Mouse (Mus musculus): Measurements from ENCODE around the gene Slc38a5. TPM values are rescaled to one million over a fixed set of nuclear protein-coding genes. Genes with fewer than 3 reads are reported as not detected.
"Not testable (repeated sequence)": the region's sequence is repeated elsewhere in the genome, so short reads cannot be mapped to it uniquely, and the experiment has no call there.

Slc38a5 gene
- polyA plus RNA-seq, 1 experiment from 2014 or later, result 27.9 TPM

DNA sequence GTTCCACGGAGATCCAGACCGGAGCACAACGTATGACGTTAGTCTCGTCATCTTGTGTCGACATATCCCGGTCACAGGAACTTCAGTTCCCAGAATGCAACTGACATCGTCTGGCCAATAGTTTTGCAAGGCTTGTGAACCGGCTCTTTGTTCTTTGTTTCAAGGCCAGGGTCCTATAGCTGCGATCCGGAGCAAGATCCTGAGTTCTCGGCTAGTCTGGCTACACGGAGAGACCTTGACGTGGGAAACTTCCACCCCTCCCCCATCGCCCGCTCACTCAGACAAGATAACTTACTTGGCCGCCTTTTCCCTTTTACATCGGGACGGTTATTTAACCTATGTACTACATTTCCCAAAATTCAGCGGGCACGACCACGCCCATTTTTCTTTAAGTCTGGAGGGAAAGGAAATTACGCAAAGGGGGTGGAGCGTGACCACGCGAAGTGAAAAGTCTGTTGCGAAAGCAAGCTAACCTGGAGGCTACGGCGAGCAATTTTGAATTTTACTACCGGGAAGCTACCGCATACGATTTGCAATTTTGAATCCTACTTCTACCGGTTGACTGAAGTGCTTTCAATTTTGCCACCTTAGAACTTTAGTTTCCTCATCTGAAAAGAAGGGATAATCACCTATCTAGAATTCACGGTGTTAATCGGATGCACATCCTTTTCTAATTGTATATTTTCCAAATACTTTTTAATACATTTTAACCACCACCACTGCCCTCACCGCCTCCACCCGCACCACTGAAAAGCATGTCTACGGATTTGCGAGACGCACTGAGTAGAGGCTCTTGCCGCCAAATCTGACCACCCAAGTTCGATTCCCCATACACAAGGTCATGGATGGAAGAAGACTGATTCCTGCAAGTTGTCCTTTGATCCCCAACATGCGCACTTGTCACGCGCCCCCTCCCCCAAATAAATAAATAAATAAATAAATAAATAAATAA lies 18.3 kb upstream of the Slc38a5 start, which contains the start of gene Ftsj1:
Gene Ftsj1 (minus strand): TSS at position 73 of the 952 bp plus-strand sequence.
- H3K36me3 ChIP-seq, result peaks cover 6% of the 10 kb centered on the region; the same call in 1 of the 2 replicates
- peak within 1 kb of the TSS; percentile 78 for H3K27ac ChIP-seq (replicated peaks)
- H3K9me3 ChIP-seq, result no peaks in the 10 kb centered on the region
- H3K9ac ChIP-seq, result peak within 1 kb of the TSS; percentile 74
- WGBS, result 15% methylated on average over 45 of the region's 45 CpGs
- peak within 1 kb of the TSS; percentile 63 for H3K4me2 ChIP-seq
- H3K27me3 ChIP-seq, result no peaks in the 10 kb centered on the region
- H3K4me1 ChIP-seq (replicated peaks), result peaks cover 9% of the 10 kb centered on the region
- ATAC-seq (ENCODE audit: low read depth), result peak; percentile 94
- H3K4me3 ChIP-seq, result peak within 1 kb of the TSS; percentile 57

DNA sequence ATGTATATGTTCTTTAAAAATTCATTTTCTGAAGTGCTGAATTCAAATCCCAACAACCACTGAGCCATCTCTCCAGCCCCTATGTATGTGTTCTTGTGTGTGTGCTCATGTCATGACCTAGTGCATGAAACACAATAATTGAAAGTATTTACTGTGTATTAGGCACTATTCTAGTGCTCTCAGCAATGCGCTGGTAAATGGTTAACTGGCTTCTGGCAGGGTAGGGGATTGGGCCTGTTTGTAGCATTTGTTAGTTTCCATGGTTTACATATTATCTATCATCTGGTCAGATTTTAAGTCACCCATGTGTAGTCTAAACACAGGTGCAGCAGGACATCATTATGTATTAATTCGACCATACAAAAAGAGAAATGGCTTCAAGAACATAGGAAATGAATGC lies 17.2 kb upstream of the Slc38a5 start:
- Histone ChIP-seq H3K9ac (no peak overlapping the region), H3K27ac (replicated peaks) (no peak overlapping the region), H3K4me3 (no peak overlapping the region), H3K4me2 (no peak overlapping the region), H3K9me3 (no peaks in the 10 kb centered on the region), H3K36me3 (peaks cover 6% of the 10 kb centered on the region; the same call in 1 of the 2 replicates), H3K4me1 (replicated peaks) (peaks cover 9% of the 10 kb centered on the region), H3K27me3 (no peaks in the 10 kb centered on the region)
- no peak for ATAC-seq (ENCODE audit: low read depth)
- 86% methylated on average over 2 of the region's 2 CpGs for WGBS

- H3K4me2 ChIP-seq, result no peak overlapping the region
- H3K9ac ChIP-seq, result no peak overlapping the region
- H3K9me3 ChIP-seq, result no peaks in the 10 kb centered on the region
- H3K36me3 ChIP-seq, result no peaks in the 10 kb centered on the region
- H3K27me3 ChIP-seq, result no peaks in the 10 kb centered on the region
- ATAC-seq (ENCODE audit: low read depth), result no peak
- no peak overlapping the region for H3K4me3 ChIP-seq
- peaks cover 8% of the 10 kb centered on the region for H3K4me1 ChIP-seq (replicated peaks)
- H3K27ac ChIP-seq (replicated peaks), result no peak overlapping the region
- 62% methylated on average over 2 of the region's 6 CpGs for whole genome bisulfite sequencing
Observed at GRCm38 (mm10) chrX:8255807-8256206, 15.1 kb upstream of the Slc38a5 start.

DNA sequence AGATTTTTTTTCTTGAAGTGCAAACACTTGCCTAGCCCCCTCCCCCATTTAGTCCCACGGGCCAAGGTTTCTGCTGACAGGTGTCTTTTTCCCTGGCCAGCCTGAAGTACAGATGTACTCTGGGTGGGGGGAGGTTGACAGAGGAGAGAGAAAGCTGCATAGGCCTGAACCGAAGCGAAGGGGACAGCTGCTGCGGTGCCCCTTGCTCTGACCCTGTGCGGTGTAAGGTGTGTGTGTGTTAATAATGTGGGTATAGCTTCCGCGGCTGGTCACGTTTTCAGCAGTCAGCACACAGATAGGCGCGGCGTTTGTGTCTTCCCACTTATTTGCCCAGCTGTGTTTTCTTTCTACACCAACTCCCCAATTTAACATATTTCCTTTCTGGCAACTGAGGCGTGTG lies 11.5 kb upstream of the Slc38a5 start:
- Histone ChIP-seq H3K27ac (replicated peaks) (no peak overlapping the region), H3K4me3 (no peak overlapping the region), H3K36me3 (no peaks in the 10 kb centered on the region), H3K27me3 (no peaks in the 10 kb centered on the region), H3K4me1 (replicated peaks) (no peaks in the 10 kb centered on the region), H3K9me3 (no peaks in the 10 kb centered on the region), H3K9ac (no peak overlapping the region), H3K4me2 (no peak overlapping the region)
- ATAC-seq (ENCODE audit: low read depth), result no peak
- 85% methylated on average over 12 of the region's 12 CpGs for WGBS

GRCm38 (mm10) chrX:8263156-8263804 lies 7.7 kb upstream of the Slc38a5 start:
- H3K36me3 ChIP-seq, result no peaks in the 10 kb centered on the region
- no peaks in the 10 kb centered on the region for H3K4me1 ChIP-seq (replicated peaks)
- no peak overlapping the region for H3K9ac ChIP-seq
- no peak for ATAC-seq (ENCODE audit: low read depth)
- H3K27ac ChIP-seq (replicated peaks), result no peak overlapping the region
- H3K4me2 ChIP-seq, result no peak overlapping the region
- H3K4me3 ChIP-seq, result no peak overlapping the region
- no peaks in the 10 kb centered on the region for H3K9me3 ChIP-seq
- H3K27me3 ChIP-seq, result no peaks in the 10 kb centered on the region
- WGBS, result 82% methylated on average over 5 of the region's 5 CpGs

DNA sequence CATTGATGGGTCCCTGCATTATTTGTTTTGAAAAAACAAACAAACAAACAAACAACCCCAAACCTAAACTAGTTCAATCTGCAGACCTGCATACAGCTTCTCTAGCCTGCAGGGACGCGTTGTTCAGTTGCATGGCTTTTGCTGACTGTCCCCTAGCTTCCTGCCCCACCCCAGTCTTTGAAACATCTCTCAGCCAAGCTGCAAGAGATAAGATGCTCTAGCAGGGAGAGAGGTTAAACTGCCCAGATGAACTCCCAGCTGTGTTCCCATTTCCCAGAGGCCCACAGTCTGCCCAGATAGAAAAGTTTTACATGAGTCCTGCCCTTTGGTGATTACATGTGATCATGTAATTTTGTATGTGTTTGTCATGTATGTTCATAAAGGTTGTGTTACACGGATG lies 6.7 kb upstream of the Slc38a5 start:
- H3K9me3 ChIP-seq, result no peaks in the 10 kb centered on the region
- ATAC-seq (ENCODE audit: low read depth), result no peak
- 83% methylated on average over 3 of the region's 3 CpGs for WGBS

DNA sequence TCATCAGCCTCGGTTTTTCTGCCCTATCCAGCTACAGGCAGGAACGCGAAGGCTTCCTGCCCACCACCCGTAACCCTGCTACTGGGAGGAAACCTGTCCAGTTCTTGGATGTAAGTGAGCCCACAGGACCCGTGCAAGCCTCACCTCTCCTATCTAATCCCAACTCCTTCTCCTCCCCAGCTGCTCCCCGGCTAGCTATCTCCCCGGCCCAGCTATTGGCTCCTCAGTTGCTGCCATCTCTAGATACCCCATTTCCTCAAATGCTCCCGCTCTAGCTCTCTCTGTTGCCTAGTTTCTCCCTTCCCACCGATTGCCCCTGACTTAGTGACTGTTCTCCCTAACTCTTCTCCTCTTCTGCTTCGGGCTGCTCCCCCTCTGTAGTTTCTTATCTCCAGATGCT lies 1.1 kb downstream of the Slc38a5 start:
- Histone ChIP-seq H3K36me3 (no peaks in the 10 kb centered on the region), H3K9ac (no peak overlapping the region), H3K9me3 (no peaks in the 10 kb centered on the region), H3K27me3 (0 out of 2 replicates have a peak, but pooled peaks cover 6% of the 10 kb centered on the region), H3K4me2 (peak overlapping the region; percentile 26; the same call in 1 of the 2 replicates), H3K27ac (replicated peaks) (no peak overlapping the region), H3K4me1 (replicated peaks) (no peaks in the 10 kb centered on the region), H3K4me3 (no peak overlapping the region)
- WGBS, result 23% methylated on average over 10 of the region's 10 CpGs
- ATAC-seq (ENCODE audit: low read depth), result no peak

More for the DNA sequence above, 6.7 kb upstream of the Slc38a5 start:
- no peak overlapping the region for H3K9ac ChIP-seq
- H3K27me3 ChIP-seq, result no peaks in the 10 kb centered on the region
- no peak overlapping the region for H3K4me3 ChIP-seq
- H3K36me3 ChIP-seq, result no peaks in the 10 kb centered on the region
- no peaks in the 10 kb centered on the region for H3K4me1 ChIP-seq (replicated peaks)
- no peak overlapping the region for H3K4me2 ChIP-seq
- H3K27ac ChIP-seq (replicated peaks), result no peak overlapping the region

- Histone ChIP-seq H3K9ac (no peak overlapping the region), H3K4me3 (no peak overlapping the region), H3K4me2 (no peak overlapping the region), H3K27ac (replicated peaks) (no peak overlapping the region), H3K9me3 (no peaks in the 10 kb centered on the region), H3K27me3 (0 out of 2 replicates have a peak, but pooled peaks cover 6% of the 10 kb centered on the region), H3K36me3 (no peaks in the 10 kb centered on the region), H3K4me1 (replicated peaks) (no peaks in the 10 kb centered on the region)
- 94% methylated on average over 5 of the region's 5 CpGs for WGBS
- no peak for ATAC-seq (ENCODE audit: low read depth)
Observed at GRCm38 (mm10) chrX:8274056-8274455, 3.1 kb downstream of the Slc38a5 start.

GRCm38 (mm10) chrX:8288621-8289020 lies 17.7 kb downstream of the Slc38a5 start:
- 78% methylated on average over 5 of the region's 5 CpGs for WGBS
- no peak overlapping the region for H3K4me3 ChIP-seq
- no peak for ATAC-seq (ENCODE audit: low read depth)
- no peaks in the 10 kb centered on the region for H3K27me3 ChIP-seq
- H3K27ac ChIP-seq (replicated peaks), result no peak overlapping the region
- no peak overlapping the region for H3K4me2 ChIP-seq
- no peak overlapping the region for H3K9ac ChIP-seq
- H3K4me1 ChIP-seq (replicated peaks), result no peaks in the 10 kb centered on the region
- no peaks in the 10 kb centered on the region for H3K9me3 ChIP-seq
- H3K36me3 ChIP-seq, result no peaks in the 10 kb centered on the region

GRCm38 (mm10) chrX:8309302-8309701 lies 38.4 kb downstream of the Slc38a5 start:
- no peaks in the 10 kb centered on the region for H3K9me3 ChIP-seq
- no peak overlapping the region for H3K4me3 ChIP-seq
- WGBS, result 87% methylated on average over 1 of the region's 1 CpGs
- no peak for ATAC-seq (ENCODE audit: low read depth)
- no peak overlapping the region for H3K27ac ChIP-seq (replicated peaks)
- no peaks in the 10 kb centered on the region for H3K4me1 ChIP-seq (replicated peaks)
- H3K4me2 ChIP-seq, result no peak overlapping the region
- no peaks in the 10 kb centered on the region for H3K27me3 ChIP-seq
- no peak overlapping the region for H3K9ac ChIP-seq
- H3K36me3 ChIP-seq, result no peaks in the 10 kb centered on the region

DNA sequence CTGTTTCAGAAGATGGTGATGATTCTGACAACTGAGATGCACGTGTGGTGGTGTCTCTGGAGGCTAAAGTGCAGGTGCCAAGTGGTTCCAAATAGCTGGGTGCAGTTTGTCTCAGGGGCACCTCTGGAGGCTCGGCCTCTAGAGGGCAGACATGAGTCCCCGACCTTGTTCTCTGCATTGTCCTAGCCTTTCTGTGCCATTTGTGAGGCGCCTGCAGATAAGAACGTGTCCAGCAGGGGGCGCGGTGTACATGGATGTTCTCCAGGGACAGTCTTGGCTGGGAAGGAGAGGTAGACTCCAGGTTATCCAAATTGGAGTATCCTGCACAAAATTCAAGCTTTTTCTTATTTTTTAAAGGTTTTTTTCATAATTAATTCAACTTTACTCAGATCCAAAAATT lies 44.0 kb downstream of the Slc38a5 start:
- not testable (repeated sequence) for ATAC-seq (ENCODE audit: low read depth); H3K4me1 ChIP-seq (replicated peaks); H3K9ac ChIP-seq; H3K9me3 ChIP-seq; H3K4me2 ChIP-seq; H3K4me3 ChIP-seq; H3K27me3 ChIP-seq; H3K27ac ChIP-seq (replicated peaks); H3K36me3 ChIP-seq
- 9% methylated on average over 7 of the region's 7 CpGs for WGBS

DNA sequence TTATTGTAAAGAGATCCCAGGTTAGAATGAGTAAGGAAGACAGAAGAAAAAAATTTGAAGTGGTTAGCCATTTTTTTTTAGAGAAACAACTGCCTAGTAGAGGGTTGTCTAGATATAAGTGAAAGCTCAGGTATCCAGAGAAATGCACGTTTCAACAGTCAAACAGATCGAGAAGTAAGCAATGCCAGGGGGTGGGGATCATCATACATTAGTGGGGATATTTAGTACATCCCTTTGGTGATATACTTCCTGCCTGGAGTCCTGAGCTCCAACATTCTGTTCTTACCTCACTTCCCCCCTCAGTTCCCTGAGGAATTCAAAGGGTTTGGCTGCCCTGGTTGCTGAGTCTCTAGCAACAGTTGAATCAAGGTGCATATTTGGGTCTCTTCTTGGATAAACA lies 56.2 kb downstream of the Slc38a5 start, which contains the start of gene Ssxb10:
Gene Ssxb10 (plus strand): TSS at position 301 of the 400 bp plus-strand sequence.
- Histone ChIP-seq H3K4me1 (replicated peaks) (no peaks in the 10 kb centered on the region), H3K4me2 (no peak within 1 kb of the TSS), H3K36me3 (no peaks in the 10 kb centered on the region), H3K27me3 (no peaks in the 10 kb centered on the region), H3K4me3 (no peak within 1 kb of the TSS), H3K9ac (no peak within 1 kb of the TSS), H3K9me3 (peaks cover 14% of the 10 kb centered on the region), H3K27ac (replicated peaks) (no peak within 1 kb of the TSS)
- no peak for ATAC-seq (ENCODE audit: low read depth)
- 57% methylated on average over 2 of the region's 2 CpGs for WGBS

Data from neural tube, embryonic 13.5 days (tissue).